Mouse (Mus musculus) forebrain, embryonic 13.5 days (tissue): ENCODE results near the gene Gjc2. TPM values are rescaled to one million over a fixed set of nuclear protein-coding genes. Genes with fewer than 3 reads are reported as not detected.

Experiments
- ATAC-seq: fragments of 200-750 bp; cut with Nextera tagmentation; 2 replicates; pipeline ENCODE4 v1.8.0; 2017
- H3K27ac ChIP-seq: fragments of 300-500 bp; sonication (generic); 2 replicates; pipeline ENCODE4 v1.5.1; 2015; ENCODE audit warnings: inconsistent platforms, mild to moderate bottlenecking, moderate library complexity
- H3K27me3 ChIP-seq: fragments of 300-500 bp; sonication (generic); 2 replicates; pipeline ENCODE4 v1.6.1; 2015; ENCODE audit warnings: mild to moderate bottlenecking, inconsistent platforms
- H3K36me3 ChIP-seq: fragments of 300-500 bp; sonication (generic); 2 replicates; pipeline ENCODE4 v1.6.1; 2015; ENCODE audit warnings: mild to moderate bottlenecking, inconsistent platforms; ENCODE audit not compliant: poor library complexity, severe bottlenecking
- H3K4me1 ChIP-seq: fragments of 300-500 bp; sonication (generic); 2 replicates; pipeline ENCODE4 v1.6.1; 2015; ENCODE audit warnings: inconsistent platforms
- H3K4me2 ChIP-seq: fragments of 300-500 bp; sonication (generic); 2 replicates; pipeline ENCODE4 v1.6.1; 2015; ENCODE audit warnings: inconsistent platforms, mild to moderate bottlenecking, moderate library complexity
- H3K4me3 ChIP-seq: fragments of 300-500 bp; sonication (generic); 2 replicates; pipeline ENCODE4 v1.5.1; 2015; ENCODE audit warnings: mild to moderate bottlenecking, inconsistent platforms
- H3K9ac ChIP-seq: fragments of 300-500 bp; sonication (generic); 2 replicates; pipeline ENCODE4 v1.6.1; 2015; ENCODE audit warnings: mild to moderate bottlenecking, inconsistent platforms
- H3K9me3 ChIP-seq: fragments of 300-500 bp; sonication (generic); replicated peaks from 2 replicates; pipeline ENCODE4 v1.6.1; 2016; ENCODE audit warnings: inconsistent platforms
- WGBS: fragments of 180-500 bp; shearing (Covaris S2); methylation state at CpG from one replicate; pipeline ENCODE4 v1.1.7; 2015; 5-methylcytosine and 5-hydroxymethylcytosine counted together
- polyA plus RNA-seq: library from polyadenylated mRNA; unstranded; fragments of >200 nt; fragmentation: Nextera tagmentation; extraction: Ambion mirVana; gene quantifications from 2 replicates; pipeline ENCODE4 v1.2.1, GENCODE M21; 2015

Gjc2 gene
- polyA plus RNA-seq, 1 experiment from 2014 or later, result not detected

GRCm38 (mm10) chr11:59201216-59202002 lies 18.4 kb upstream of the Gjc2 start:
- H3K4me3 ChIP-seq, result peak overlapping the region; percentile 74
- peak; percentile 17; the same call in 1 of the 2 replicates for ATAC-seq
- H3K9ac ChIP-seq, result peak overlapping the region; percentile 81
- H3K9me3 ChIP-seq, result no peaks in the 10 kb centered on the region
- H3K27ac ChIP-seq, result no peak overlapping the region
- H3K4me1 ChIP-seq, result peaks cover 19% of the 10 kb centered on the region
- peaks cover 22% of the 10 kb centered on the region for H3K36me3 ChIP-seq
- no peaks in the 10 kb centered on the region for H3K27me3 ChIP-seq
- WGBS, result 38% methylated on average over 16 of the region's 16 CpGs
- H3K4me2 ChIP-seq, result peak overlapping the region; percentile 93

- H3K27me3 ChIP-seq, result peaks cover 8% of the 10 kb centered on the region
- H3K9me3 ChIP-seq, result no peaks in the 10 kb centered on the region
- no peak for ATAC-seq
- H3K4me2 ChIP-seq, result no peak overlapping the region
- H3K27ac ChIP-seq, result no peak overlapping the region
- H3K4me3 ChIP-seq, result no peak overlapping the region
- H3K36me3 ChIP-seq, result no peaks in the 10 kb centered on the region
- H3K4me1 ChIP-seq, result peaks cover 6% of the 10 kb centered on the region
- H3K9ac ChIP-seq, result no peak overlapping the region
Measured at GRCm38 (mm10) chr11:59196230-59196629, 13.2 kb upstream of the Gjc2 start.

GRCm38 (mm10) chr11:59192059-59192386 lies 9.0 kb upstream of the Gjc2 start, which contains the start of gene Guk1:
Gene Guk1 (minus strand): TSS chr11:59192212.
- Histone ChIP-seq H3K9me3 (no peaks in the 10 kb centered on the region), H3K9ac (peak within 1 kb of the TSS; percentile 80), H3K27ac (peak within 1 kb of the TSS; percentile 79), H3K4me2 (peak within 1 kb of the TSS; percentile 76), H3K4me3 (peak within 1 kb of the TSS; percentile 53), H3K4me1 (peaks cover 15% of the 10 kb centered on the region), H3K27me3 (peaks cover 8% of the 10 kb centered on the region), H3K36me3 (no peaks in the 10 kb centered on the region)
- 0 out of 2 replicates have a peak, but pooled peaks have one; percentile 11 for ATAC-seq
- WGBS, result 6% methylated on average over 16 of the region's 16 CpGs

GRCm38 (mm10) chr11:59191231-59192058 lies 8.4 kb upstream of the Gjc2 start:
- H3K27me3 ChIP-seq, result peaks cover 8% of the 10 kb centered on the region
- peaks cover 3% of the 10 kb centered on the region; the same call in 1 of the 2 replicates for H3K36me3 ChIP-seq
- peak overlapping the region; percentile 76 for H3K4me2 ChIP-seq
- H3K9me3 ChIP-seq, result no peaks in the 10 kb centered on the region
- H3K9ac ChIP-seq, result peak overlapping the region; percentile 80
- H3K27ac ChIP-seq, result peak overlapping the region; percentile 79
- ATAC-seq, result peak; percentile 97
- WGBS, result under 1% methylated on average over 57 of the region's 59 CpGs
- H3K4me1 ChIP-seq, result peaks cover 15% of the 10 kb centered on the region
- peak overlapping the region; percentile 53 for H3K4me3 ChIP-seq

- Histone ChIP-seq H3K27ac (no peak overlapping the region), H3K27me3 (no peaks in the 10 kb centered on the region), H3K4me1 (peaks cover 15% of the 10 kb centered on the region), H3K36me3 (peaks cover 40% of the 10 kb centered on the region), H3K9me3 (no peaks in the 10 kb centered on the region), H3K9ac (no peak overlapping the region), H3K4me2 (no peak overlapping the region), H3K4me3 (no peak overlapping the region)
- WGBS, result 89% methylated on average over 6 of the region's 6 CpGs
- ATAC-seq, result no peak
Measured at GRCm38 (mm10) chr11:59187706-59188105, 4.7 kb upstream of the Gjc2 start.

- Histone ChIP-seq H3K4me2 (no peak overlapping the region), H3K9ac (no peak overlapping the region; the same call in 1 of the 2 replicates), H3K27ac (no peak overlapping the region), H3K9me3 (no peaks in the 10 kb centered on the region), H3K4me1 (peaks cover 8% of the 10 kb centered on the region), H3K4me3 (no peak overlapping the region), H3K27me3 (no peaks in the 10 kb centered on the region), H3K36me3 (peaks cover 43% of the 10 kb centered on the region)
- no peak for ATAC-seq
- WGBS, result 88% methylated on average over 5 of the region's 5 CpGs
Measured at GRCm38 (mm10) chr11:59185490-59185889, 2.5 kb upstream of the Gjc2 start.

GRCm38 (mm10) chr11:59183821-59184220 lies 808 bp upstream of the Gjc2 start:
- H3K27ac ChIP-seq, result no peak overlapping the region; the same call in 1 of the 2 replicates
- H3K9me3 ChIP-seq, result no peaks in the 10 kb centered on the region
- no peaks in the 10 kb centered on the region for H3K4me1 ChIP-seq
- no peak overlapping the region for H3K4me3 ChIP-seq
- peaks cover 15% of the 10 kb centered on the region for H3K27me3 ChIP-seq
- H3K4me2 ChIP-seq, result no peak overlapping the region
- peaks cover 43% of the 10 kb centered on the region for H3K36me3 ChIP-seq
- ATAC-seq, result no peak; the same call in 1 of the 2 replicates
- no peak overlapping the region for H3K9ac ChIP-seq
- WGBS, result 45% methylated on average over 3 of the region's 3 CpGs

- Histone ChIP-seq H3K4me2 (no peak overlapping the region), H3K4me1 (no peaks in the 10 kb centered on the region), H3K27ac (no peak overlapping the region), H3K4me3 (0 out of 2 replicates have a peak overlapping the region, but pooled peaks have one; percentile 3), H3K9me3 (no peaks in the 10 kb centered on the region), H3K9ac (no peak overlapping the region), H3K27me3 (peaks cover 63% of the 10 kb centered on the region), H3K36me3 (no peaks in the 10 kb centered on the region)
- no peak for ATAC-seq
- WGBS, result 8% methylated on average over 34 of the region's 34 CpGs
Measured at GRCm38 (mm10) chr11:59176921-59177320, 6.1 kb downstream of the Gjc2 start.

GRCm38 (mm10) chr11:59176475-59176874 lies 6.5 kb downstream of the Gjc2 start:
- ATAC-seq, result no peak
- H3K27me3 ChIP-seq, result peaks cover 63% of the 10 kb centered on the region
- 0 out of 2 replicates have a peak overlapping the region, but pooled peaks have one; percentile 12 for H3K4me2 ChIP-seq
- H3K36me3 ChIP-seq, result no peaks in the 10 kb centered on the region
- no peaks in the 10 kb centered on the region for H3K9me3 ChIP-seq
- no peaks in the 10 kb centered on the region for H3K4me1 ChIP-seq
- no peak overlapping the region for H3K9ac ChIP-seq
- 0 out of 2 replicates have a peak overlapping the region, but pooled peaks have one; percentile 3 for H3K4me3 ChIP-seq
- 2% methylated on average over 48 of the region's 48 CpGs for WGBS
- H3K27ac ChIP-seq, result no peak overlapping the region

- Histone ChIP-seq H3K36me3 (no peaks in the 10 kb centered on the region), H3K4me3 (no peak overlapping the region), H3K9ac (no peak overlapping the region), H3K4me2 (no peak overlapping the region), H3K27me3 (peaks cover 59% of the 10 kb centered on the region), H3K27ac (no peak overlapping the region), H3K9me3 (no peaks in the 10 kb centered on the region), H3K4me1 (no peaks in the 10 kb centered on the region)
- 57% methylated on average over 6 of the region's 6 CpGs for WGBS
- ATAC-seq, result no peak
Measured at GRCm38 (mm10) chr11:59174189-59174838, 8.7 kb downstream of the Gjc2 start.

GRCm38 (mm10) chr11:59170549-59170948 lies 12.5 kb downstream of the Gjc2 start:
- Histone ChIP-seq H3K4me1 (no peaks in the 10 kb centered on the region), H3K9ac (no peak overlapping the region), H3K9me3 (no peaks in the 10 kb centered on the region), H3K36me3 (no peaks in the 10 kb centered on the region), H3K4me3 (no peak overlapping the region), H3K4me2 (no peak overlapping the region), H3K27ac (no peak overlapping the region), H3K27me3 (peaks cover 22% of the 10 kb centered on the region)
- 72% methylated on average over 4 of the region's 4 CpGs for WGBS
- no peak for ATAC-seq

GRCm38 (mm10) chr11:59169807-59170206 lies 13.2 kb downstream of the Gjc2 start:
- no peak overlapping the region for H3K4me3 ChIP-seq
- no peak overlapping the region for H3K9ac ChIP-seq
- 84% methylated on average over 3 of the region's 3 CpGs for WGBS
- no peaks in the 10 kb centered on the region for H3K4me1 ChIP-seq
- H3K27ac ChIP-seq, result no peak overlapping the region
- H3K27me3 ChIP-seq, result peaks cover 14% of the 10 kb centered on the region
- H3K36me3 ChIP-seq, result no peaks in the 10 kb centered on the region
- no peak for ATAC-seq
- no peaks in the 10 kb centered on the region for H3K9me3 ChIP-seq
- no peak overlapping the region for H3K4me2 ChIP-seq
